Mouse (Mus musculus): ENCODE results near the gene Itfg1. TPM values are rescaled to one million over a fixed set of nuclear protein-coding genes. Genes with fewer than 3 reads are reported as not detected.

The Itfg1 gene
- polyA plus RNA-seq, 1 experiment from 2014 or later = 59.8 TPM

DNA sequence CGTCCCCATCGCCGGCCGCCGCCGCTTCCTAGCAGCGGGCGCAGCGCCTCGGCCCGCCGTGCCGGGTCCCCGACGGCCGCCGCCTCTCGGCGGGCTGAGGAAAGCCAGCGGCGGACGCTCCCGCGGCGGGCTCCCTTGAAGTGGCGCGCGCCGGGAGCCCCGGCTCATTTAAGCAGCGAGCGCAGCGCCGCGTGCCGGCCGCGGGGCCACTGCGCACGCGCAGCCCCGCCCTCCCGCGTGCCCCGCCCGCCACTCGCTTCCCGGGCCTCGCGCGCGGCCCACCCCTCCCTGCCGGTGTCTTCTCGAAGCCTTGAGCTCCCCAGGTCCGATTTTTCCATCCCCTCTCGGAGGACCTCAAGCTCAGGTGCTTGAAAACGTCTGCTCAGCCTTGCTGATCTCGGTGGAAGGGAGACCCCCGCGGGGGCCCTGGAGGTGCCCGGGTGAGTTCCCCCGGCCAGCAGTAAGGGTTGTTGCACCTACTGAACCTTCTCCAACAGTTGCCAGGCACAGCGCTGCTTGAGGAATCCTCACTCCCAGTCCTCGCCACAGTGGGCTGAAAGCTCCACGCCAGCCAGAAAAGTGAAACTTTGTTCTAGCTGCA is 139.9 kb downstream of the Itfg1 start, which contains the start of gene Neto2:
Gene Neto2, minus strand, starts transcription at position 174 of the 601 bp plus-strand sequence.
- Histone ChIP-seq H3K27me3 (replicated peaks; ENCODE audit: insufficient read depth, low read length) (0 out of 2 replicates have a peak, but pooled peaks cover 4% of the 10 kb centered on the region), H3K9ac (replicated peaks; ENCODE audit: low read depth) (0 out of 2 replicates have a peak within 1 kb of the TSS, but pooled peaks have one; percentile 8), H3K9me3 (ENCODE audit: low read length) (no peaks in the 10 kb centered on the region), H3K4me2 (replicated peaks; ENCODE audit: low read depth, low read length) (peak within 1 kb of the TSS; percentile 98), H3K27ac (ENCODE audit: low read length) (no peak within 1 kb of the TSS), H3K36me3 (ENCODE audit: insufficient read depth, low read length) (no peaks in the 10 kb centered on the region), H3K4me1 (ENCODE audit: insufficient read depth, low read depth, low read length) (peaks cover 6% of the 10 kb centered on the region; the same call in 1 of the 2 replicates), H3K4me3 (ENCODE audit: low read depth, low read length) (peak within 1 kb of the TSS; percentile 49)
- ATAC-seq (peak; percentile 91), DNase-seq (ENCODE audit: low spot score) (peak; percentile 70)
- 10% methylated on average over 35 of the region's 65 CpGs for WGBS
- TF ChIP-seq EP300 (IDR thresholded peaks at IDR 0.05) (no peak), CTCF (IDR thresholded peaks at IDR 0.05) (no peak)

- peak; percentile 90 for ATAC-seq
- 2% methylated on average over 53 of the region's 84 CpGs for WGBS
- H3K9ac ChIP-seq (replicated peaks; ENCODE audit: low read depth) = 0 out of 2 replicates have a peak overlapping the region, but pooled peaks have one; percentile 8
- H3K27ac ChIP-seq (ENCODE audit: low read length) = no peak overlapping the region
- peak overlapping the region; percentile 49 for H3K4me3 ChIP-seq (ENCODE audit: low read depth, low read length)
- no peaks in the 10 kb centered on the region for H3K36me3 ChIP-seq (ENCODE audit: insufficient read depth, low read length)
- peaks cover 6% of the 10 kb centered on the region; the same call in 1 of the 2 replicates for H3K4me1 ChIP-seq (ENCODE audit: insufficient read depth, low read depth, low read length)
- no peak for TF ChIP-seq EP300 (IDR thresholded peaks at IDR 0.05)
- peak; percentile 58 for TF ChIP-seq CTCF (IDR thresholded peaks at IDR 0.05)
- H3K27me3 ChIP-seq (replicated peaks; ENCODE audit: insufficient read depth, low read length) = 0 out of 2 replicates have a peak, but pooled peaks cover 4% of the 10 kb centered on the region
- H3K9me3 ChIP-seq (ENCODE audit: low read length) = no peaks in the 10 kb centered on the region
- peak overlapping the region; percentile 98 for H3K4me2 ChIP-seq (replicated peaks; ENCODE audit: low read depth, low read length)
- DNase-seq (ENCODE audit: low spot score) = peak; percentile 67
Observed at GRCm38 (mm10) chr8:85700101-85700750, 140.5 kb downstream of the Itfg1 start.

DNA sequence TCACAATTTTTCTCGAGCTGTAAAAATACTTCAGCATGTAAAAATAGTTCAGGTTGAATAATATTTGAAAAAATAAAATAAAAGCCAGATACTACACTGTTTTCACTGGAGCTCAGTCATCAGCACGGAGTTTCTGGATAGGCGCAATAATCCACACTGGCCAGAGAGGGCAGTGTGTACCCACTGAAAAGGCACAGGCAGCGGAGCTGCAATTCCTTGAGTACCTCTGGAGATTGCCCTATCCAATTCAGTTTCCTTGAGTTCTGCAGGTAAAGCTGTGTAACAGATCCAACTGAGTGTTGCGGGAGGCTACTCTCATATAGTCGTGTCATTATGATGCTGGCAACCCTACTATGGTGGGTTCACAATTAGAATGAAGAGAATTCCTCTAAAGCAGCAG is 141.7 kb downstream of the Itfg1 start:
- DNase-seq (ENCODE audit: low spot score) = peak; percentile 85
- no peaks in the 10 kb centered on the region for H3K36me3 ChIP-seq (ENCODE audit: insufficient read depth, low read length)
- no peak overlapping the region for H3K4me2 ChIP-seq (replicated peaks; ENCODE audit: low read depth, low read length)
- TF ChIP-seq EP300 (IDR thresholded peaks at IDR 0.05) (no peak), CTCF (IDR thresholded peaks at IDR 0.05) (peak; percentile 94)
- ATAC-seq = peak; percentile 53; the same call in 1 of the 2 replicates
- no peak overlapping the region for H3K9ac ChIP-seq (replicated peaks; ENCODE audit: low read depth)
- under 1% methylated on average over 6 of the region's 6 CpGs for WGBS
- no peaks in the 10 kb centered on the region for H3K9me3 ChIP-seq (ENCODE audit: low read length)
- H3K27ac ChIP-seq (ENCODE audit: low read length) = no peak overlapping the region
- H3K27me3 ChIP-seq (replicated peaks; ENCODE audit: insufficient read depth, low read length) = 0 out of 2 replicates have a peak, but pooled peaks cover 4% of the 10 kb centered on the region
- peaks cover 6% of the 10 kb centered on the region; the same call in 1 of the 2 replicates for H3K4me1 ChIP-seq (ENCODE audit: insufficient read depth, low read depth, low read length)
- H3K4me3 ChIP-seq (ENCODE audit: low read depth, low read length) = no peak overlapping the region

Small RNA genes lying within 50 kb of the gene (microRNA-seq; reads per million reads assigned to microRNA genes)
- gene Mir8109 = not detected

Other genes starting within 250 kb of the Itfg1 start
- 0.88 and 1.5 TPM in 2 replicates for gene Neto2, start 140.0 kb downstream of the Itfg1 start, polyA plus RNA-seq (2015; fragmentation: Nextera tagmentation; extraction: Ambion mirVana)
- gene Phkb, start within 50 bp of the Itfg1 start, polyA plus RNA-seq (2015; fragmentation: Nextera tagmentation; extraction: Ambion mirVana) = 26.9 and 29.2 TPM in 2 replicates

Data from lung, postnatal 0 days (tissue).